In genomic region chr2:158210503-158210902, GRCm38 (mm10) we compare ENCODE assay signal across 11 mouse cellular contexts. TPM values are rescaled to one million over a fixed set of nuclear protein-coding genes. Genes with fewer than 3 reads are reported as not detected.
A peak's percentile ranks its signal among the peaks of the same experiment; 100 is the strongest.
DNase-seq lines count a peak whose midpoint lies in the region; ATAC-seq and TF ChIP-seq lines count a peak whose summit lies in the region.
"Had no signal": no experiment of that assay in that cellular context is flagged by ENCODE, and none has a peak within 500 bp of the region (broad histone marks: within the 10 kb centered on the region; RNA-seq: fewer than 3 reads in every experiment).

No protein-coding gene starts in this region.

- H3K4me1 ChIP-seq in hindbrain, postnatal 0 days (ENCODE audit: insufficient read depth, low read length), result no peaks in the 10 kb centered on the region; the same call in 1 of the 2 replicates
- H3K4me1 ChIP-seq in hindbrain, embryonic 13.5 days (replicated peaks), result peaks cover 28% of the 10 kb centered on the region
- no peaks in the 10 kb centered on the region for H3K4me1 ChIP-seq in stomach, postnatal 0 days (replicated peaks; ENCODE audit: control insufficient read depth, insufficient read depth)

- peak; percentile 30; the same call in 1 of the 2 replicates for TF ChIP-seq CTCF in hindbrain, postnatal 0 days (IDR thresholded peaks at IDR 0.05; ENCODE audit: low read depth)
- TF ChIP-seq CTCF in stomach, postnatal 0 days (IDR thresholded peaks at IDR 0.05; ENCODE audit: low read depth), result peak; percentile 39

- WGBS in hindbrain, postnatal 0 days, result 55% methylated on average over 4 of the region's 4 CpGs
- 57% methylated on average over 4 of the region's 4 CpGs for WGBS in hindbrain, embryonic 13.5 days
- 47% methylated on average over 4 of the region's 4 CpGs for WGBS in stomach, postnatal 0 days

- TF ChIP-seq EP300 in stomach, postnatal 0 days (optimal IDR thresholded peaks at IDR 0.05), result no peak

- ATAC-seq in hindbrain, postnatal 0 days, result no peak
- ATAC-seq in hindbrain, embryonic 13.5 days (ENCODE audit: low FRiP score), result no peak
- no peak for ATAC-seq in stomach, postnatal 0 days (ENCODE audit: low FRiP score, low TSS enrichment)

- no peaks in the 10 kb centered on the region for H3K36me3 ChIP-seq in hindbrain, postnatal 0 days (ENCODE audit: insufficient read depth, low read length)
- H3K36me3 ChIP-seq in hindbrain, embryonic 13.5 days, result no peaks in the 10 kb centered on the region
- H3K36me3 ChIP-seq in stomach, postnatal 0 days (ENCODE audit: control insufficient read depth, insufficient read depth, low read length), result no peaks in the 10 kb centered on the region

- H3K4me2 ChIP-seq in hindbrain, postnatal 0 days (ENCODE audit: low read depth, low read length), result no peak overlapping the region
- no peak overlapping the region for H3K4me2 ChIP-seq in hindbrain, embryonic 13.5 days
- no peak overlapping the region for H3K4me2 ChIP-seq in stomach, postnatal 0 days (replicated peaks; ENCODE audit: low read depth)

- no peak overlapping the region for H3K9ac ChIP-seq in hindbrain, postnatal 0 days (replicated peaks; ENCODE audit: low read length)
- H3K9ac ChIP-seq in hindbrain, embryonic 13.5 days, result no peak overlapping the region
- H3K9ac ChIP-seq in stomach, postnatal 0 days (ENCODE audit: low read length), result no peak overlapping the region

- H3K4me3 ChIP-seq in hindbrain, postnatal 0 days (ENCODE audit: low read length), result no peak overlapping the region
- H3K4me3 ChIP-seq in hindbrain, embryonic 13.5 days, result no peak overlapping the region
- no peak overlapping the region for H3K4me3 ChIP-seq in stomach, postnatal 0 days (ENCODE audit: low read depth, low read length)

- no peaks in the 10 kb centered on the region for H3K27me3 ChIP-seq in hindbrain, postnatal 0 days (ENCODE audit: insufficient read depth, low read length)
- H3K27me3 ChIP-seq in hindbrain, embryonic 13.5 days, result peaks cover 5% of the 10 kb centered on the region; the same call in 1 of the 2 replicates
- H3K27me3 ChIP-seq in stomach, postnatal 0 days (ENCODE audit: control insufficient read depth, insufficient read depth, low read length), result no peaks in the 10 kb centered on the region

- peak; percentile 52 for DNase-seq in adrenal gland, postnatal 25 days
- no peak for DNase-seq in adrenal gland, adult 8-10 months
- DNase-seq in hindbrain, postnatal 0 days (ENCODE audit: low spot score), result no peak
- DNase-seq in testis, postnatal 10 days (ENCODE audit: low spot score), result peak; percentile 82
- DNase-seq in testis, postnatal 14 days (ENCODE audit: low spot score), result no peak
- no peak for DNase-seq in stomach, postnatal 0 days (ENCODE audit: low spot score)
- no peak for DNase-seq in T-cell, adult 2 months (ENCODE audit: low spot score)
- DNase-seq: layer of hippocampus, postnatal 36 days had no signal

- H3K27ac ChIP-seq in hindbrain, postnatal 0 days, result no peak overlapping the region
- no peak overlapping the region for H3K27ac ChIP-seq in hindbrain, embryonic 13.5 days
- H3K27ac ChIP-seq in stomach, postnatal 0 days (replicated peaks), result no peak overlapping the region

- H3K9me3 ChIP-seq in hindbrain, postnatal 0 days (ENCODE audit: low read length), result no peaks in the 10 kb centered on the region
- H3K9me3 ChIP-seq in hindbrain, embryonic 13.5 days, result no peaks in the 10 kb centered on the region
- H3K9me3 ChIP-seq in stomach, postnatal 0 days (ENCODE audit: control insufficient read depth, low read length), result no peaks in the 10 kb centered on the region

RNA-seq across cellular contexts. Expression of gene D630003M21Rik, which starts 18.5 kb away (rescaled TPM):
- 1.3 and 2.4 TPM in 2 replicates for total RNA-seq in adrenal gland, postnatal 25 days (2021)
- 1 to 10 TPM; 1.4 to 7.8 (median 4.4) TPM for total RNA-seq in adrenal gland, adult 8-10 months (2022)
- 6.0 and 7.8 TPM in 2 replicates for total RNA-seq in hindbrain, postnatal 0 days (2014; rRNA removed)
- 1.8 and 2.3 TPM in 2 replicates for polyA plus RNA-seq in hindbrain, postnatal 0 days (2015; fragmentation: Nextera tagmentation; extraction: Ambion mirVana)
- polyA plus RNA-seq in hindbrain, embryonic 13.5 days (2015; fragmentation: Nextera tagmentation; extraction: Ambion mirVana), result 2.0 and 3.1 TPM in 2 replicates
- polyA plus RNA-seq in stomach, postnatal 0 days (2015; fragmentation: Nextera tagmentation; extraction: Ambion mirVana), result 1.7 TPM in 2 replicates
- total RNA-seq: monocyte, adult 5-6 weeks had no signal

RNA-seq across cellular contexts. Expression of gene Bpi, which starts 47.4 kb away (rescaled TPM):
- total RNA-seq in adrenal gland, postnatal 25 days (2021), result not detected in 2 replicates
- total RNA-seq in adrenal gland, adult 8-10 months (2022), result not detected
- total RNA-seq in hindbrain, postnatal 0 days (2014; rRNA removed), result not detected in 2 replicates
- not detected in 2 replicates for polyA plus RNA-seq in hindbrain, postnatal 0 days (2015; fragmentation: Nextera tagmentation; extraction: Ambion mirVana)
- polyA plus RNA-seq in hindbrain, embryonic 13.5 days (2015; fragmentation: Nextera tagmentation; extraction: Ambion mirVana), result not detected in 2 replicates
- polyA plus RNA-seq in stomach, postnatal 0 days (2015; fragmentation: Nextera tagmentation; extraction: Ambion mirVana), result not detected in 2 replicates
- total RNA-seq: layer of hippocampus, postnatal 36 days; monocyte, adult 5-6 weeks had no signal
- polyA plus RNA-seq: C2C12 had no signal

Comparison
In these comparisons a context has a peak if more than half of its experiments do, and no peak if none do; other contexts are left out.
1. DNase-seq: peak in adrenal gland, postnatal 25 days (single experiment) and testis, postnatal 10 days (single experiment); none in adrenal gland, adult 8-10 months (single experiment), hindbrain, postnatal 0 days (single experiment), testis, postnatal 14 days (single experiment), stomach, postnatal 0 days (single experiment) and T-cell, adult 2 months (single experiment).